Mouse (Mus musculus) cerebellum, adult 2 months (tissue): ENCODE data around the gene Klf2.

Experiments
- CTCF ChIP-seq: fragments of 200-500 bp; IDR thresholded peaks from 2 replicates; pipeline ENCODE4 v1.5.1; 2011; ENCODE audit warnings: low read depth, mild to moderate bottlenecking, control low read depth, low read length, moderate library complexity, borderline replicate concordance; ENCODE audit not compliant: insufficient read depth
- POLR2A ChIP-seq: fragments of 200-500 bp; IDR thresholded peaks from 2 replicates; pipeline ENCODE4 v1.6.1; 2011; ENCODE audit warnings: low read length, control low read depth, borderline replicate concordance; ENCODE audit not compliant: insufficient read depth

- TF ChIP-seq POLR2A (no peak), CTCF (no peak)
These were observed 2.7 kb upstream of the Klf2 start for GRCm38 (mm10) chr8:72316053-72316695.
